Mouse (Mus musculus): ENCODE measurements around the gene Lrmp.

The Lrmp gene

DNA sequence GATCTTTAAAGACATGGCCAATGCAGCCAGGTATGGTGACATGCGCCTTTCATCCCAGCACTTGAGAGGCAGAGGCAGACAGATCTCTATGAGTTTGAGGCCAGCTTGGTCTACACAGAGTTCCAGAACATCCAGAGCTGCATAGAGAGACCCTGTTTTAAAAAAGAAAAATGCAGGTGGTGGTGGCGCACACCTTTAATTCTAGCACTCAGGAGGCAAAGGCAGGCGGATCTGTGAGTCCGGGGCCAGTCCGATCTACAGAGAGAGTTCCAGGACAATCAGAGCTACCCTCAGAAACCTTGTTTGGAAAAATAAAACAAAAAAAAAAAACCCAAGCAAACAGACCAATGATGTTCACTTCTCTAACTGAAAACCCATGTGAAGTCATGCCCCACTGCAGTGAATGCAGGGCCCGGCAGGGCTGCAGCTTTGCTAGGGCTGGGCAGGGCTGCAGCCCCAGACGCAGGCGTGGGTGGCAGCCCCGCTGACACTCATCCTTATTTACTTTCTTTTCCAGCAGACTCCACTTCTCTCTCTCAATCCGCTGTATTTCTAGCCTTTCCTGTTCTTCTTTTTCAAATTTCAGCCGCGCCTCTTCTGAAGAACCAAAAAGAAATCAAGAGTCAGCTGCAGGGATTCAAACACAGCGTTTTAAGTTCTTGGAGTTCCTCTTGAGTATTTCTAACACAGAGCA is 87.1 kb downstream of the Lrmp start:
- DNase-seq (ENCODE audit: low spot score in 2 of 2): peak in 1 of 2 experiments; percentile 39

DNA sequence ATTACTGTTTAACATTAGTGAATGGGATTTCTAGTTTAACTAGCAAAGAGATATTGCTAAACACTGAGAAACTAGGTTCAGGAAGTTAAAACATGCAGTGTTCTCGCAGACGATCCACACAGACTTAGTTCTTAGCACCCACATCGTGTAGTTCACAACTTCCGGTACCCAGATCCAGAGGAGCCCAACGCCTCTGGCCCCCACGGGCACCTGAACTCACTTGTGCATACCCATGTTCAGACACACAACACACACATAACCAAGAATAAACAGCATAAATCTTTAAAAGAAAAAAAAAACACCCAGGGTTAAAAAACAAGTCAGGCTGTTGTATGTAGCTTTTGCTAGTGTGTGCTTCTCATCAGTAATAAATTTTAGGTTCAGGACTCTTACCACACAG is 89.0 kb downstream of the Lrmp start:
- DNase-seq (ENCODE audit: low spot score in 2 of 2): peak in 1 of 2 experiments; percentile 55

DNA sequence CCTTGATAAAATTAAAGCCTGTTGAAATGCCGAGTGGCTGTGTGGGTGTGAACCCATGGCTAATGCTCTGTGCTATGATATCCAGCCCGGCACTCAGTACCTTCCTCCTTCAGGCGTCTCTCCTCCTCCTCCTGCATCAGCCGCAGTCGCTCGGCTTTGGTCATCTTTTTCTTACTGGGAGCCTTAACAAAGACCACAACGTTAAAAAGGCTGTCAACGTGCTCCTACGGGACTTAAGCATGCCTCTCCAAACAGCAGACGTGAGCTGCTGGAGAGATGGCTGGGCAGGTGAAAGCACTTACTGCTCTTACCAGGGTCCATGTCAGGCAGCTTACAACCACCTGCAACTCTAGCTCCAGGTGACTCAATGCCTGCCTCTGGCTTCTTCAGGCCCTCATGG is 89.7 kb downstream of the Lrmp start:
- DNase-seq (ENCODE audit: low spot score in 2 of 2): peak in 1 of 2 experiments; percentile 38

DNA sequence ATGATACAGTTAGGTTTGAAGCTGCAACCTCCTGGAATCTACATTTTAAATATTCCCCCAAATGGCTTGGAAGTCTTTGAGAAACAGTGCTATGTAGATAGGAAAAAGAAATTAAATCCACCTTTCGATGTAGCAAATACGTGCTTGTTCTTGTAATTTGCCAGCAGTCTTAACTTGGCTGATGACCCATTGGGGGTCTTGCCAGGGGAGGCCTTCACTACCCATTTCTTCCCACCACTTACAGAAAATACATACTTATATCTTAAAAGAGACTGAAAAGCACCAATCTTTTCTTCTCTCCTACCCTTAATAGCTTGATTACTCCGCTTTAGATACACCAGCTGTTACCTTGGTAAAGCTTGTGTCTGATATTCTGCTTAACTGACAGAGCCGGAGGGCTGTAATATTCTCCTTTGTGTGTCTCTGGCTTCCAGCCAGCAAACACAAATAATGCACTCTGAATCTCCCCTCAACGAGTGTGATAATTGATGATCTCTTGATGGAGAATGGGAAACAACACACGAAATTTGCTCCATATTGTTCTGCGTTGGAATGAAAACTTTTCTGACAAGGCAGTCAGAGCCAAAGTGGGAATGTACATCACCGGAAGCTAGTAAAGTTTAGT is 94.7 kb downstream of the Lrmp start:
- DNase-seq (ENCODE audit: low spot score in 2 of 2): no peak

DNA sequence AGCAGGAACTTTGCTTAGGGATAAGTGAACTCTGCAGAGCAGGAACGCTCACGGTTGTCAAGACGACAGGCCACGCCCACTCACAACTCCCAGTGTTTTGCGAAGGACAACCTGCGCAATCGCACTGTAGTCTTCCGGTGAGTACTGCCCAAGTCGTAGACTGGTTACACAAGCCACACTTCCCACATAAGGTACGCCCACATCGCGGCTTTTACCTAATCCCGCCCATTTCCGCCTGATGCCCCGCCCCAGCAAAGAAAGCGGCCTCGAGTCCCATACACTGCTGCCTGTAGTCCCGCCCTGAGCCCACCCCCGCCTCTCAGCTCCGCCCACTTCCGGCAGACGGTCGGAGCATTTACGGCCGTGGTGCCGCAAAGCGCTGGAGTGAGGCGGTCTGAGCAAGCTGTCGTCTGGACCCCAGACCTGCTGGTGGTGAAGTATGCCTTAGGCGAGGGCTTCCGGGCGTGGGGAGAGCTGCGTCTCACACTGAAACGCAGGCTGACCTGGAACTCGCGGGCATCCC is 95.4 kb downstream of the Lrmp start, which contains the start of the genes Casc1 and Etfrf1:
TSS of gene Casc1 (minus strand) at position 190 of the 523 bp plus-strand sequence.
TSS of gene Etfrf1 (plus strand) at position 319 of the 523 bp plus-strand sequence.
- DNase-seq (ENCODE audit: low spot score in 2 of 2): peak; percentile 96 to 97

DNA sequence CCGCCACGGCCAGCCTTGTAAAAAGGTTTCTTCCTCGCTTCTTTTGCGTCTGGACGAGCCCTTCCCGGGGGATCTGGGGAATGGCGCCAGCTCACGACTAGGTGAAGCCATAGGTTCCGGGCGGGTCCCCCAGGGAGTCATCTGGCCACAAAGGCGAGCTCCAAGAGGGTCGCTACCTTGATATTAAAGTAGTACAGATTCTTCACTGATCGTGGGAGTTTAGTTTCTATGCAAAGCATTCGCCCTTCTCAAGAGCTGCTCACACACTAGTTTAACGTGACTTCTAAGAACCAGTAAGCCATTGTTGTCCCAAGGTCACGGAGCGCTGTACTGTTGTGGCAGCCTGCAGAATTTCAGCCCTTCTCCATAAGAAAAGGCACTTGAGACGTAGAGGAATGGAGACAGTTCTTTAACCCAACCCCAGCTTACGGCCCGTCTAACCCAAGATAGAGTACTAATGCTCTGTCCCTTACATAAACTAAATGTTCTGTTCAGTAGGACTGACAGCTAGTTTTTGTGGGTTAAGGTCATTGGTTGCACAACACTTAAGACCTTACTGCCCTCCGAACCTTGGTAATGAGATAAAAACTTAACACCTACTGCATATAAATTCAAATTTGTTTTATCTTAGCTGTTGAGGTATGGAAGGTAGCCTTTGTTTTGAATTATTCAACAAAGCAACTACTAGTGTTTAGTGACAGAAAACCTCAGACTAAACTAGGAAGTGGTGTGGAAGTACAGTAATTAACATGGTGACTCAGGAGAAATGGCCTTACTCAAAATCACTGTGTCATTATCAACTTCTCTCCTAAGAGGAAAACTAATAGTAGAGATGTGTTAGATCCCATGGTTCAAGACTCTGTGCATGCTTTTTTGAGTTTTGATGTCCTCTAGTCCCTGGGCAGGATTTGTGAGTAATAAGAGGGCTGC is 96.2 kb downstream of the Lrmp start:
- no peak for DNase-seq (ENCODE audit: low spot score in 2 of 2)

DNA sequence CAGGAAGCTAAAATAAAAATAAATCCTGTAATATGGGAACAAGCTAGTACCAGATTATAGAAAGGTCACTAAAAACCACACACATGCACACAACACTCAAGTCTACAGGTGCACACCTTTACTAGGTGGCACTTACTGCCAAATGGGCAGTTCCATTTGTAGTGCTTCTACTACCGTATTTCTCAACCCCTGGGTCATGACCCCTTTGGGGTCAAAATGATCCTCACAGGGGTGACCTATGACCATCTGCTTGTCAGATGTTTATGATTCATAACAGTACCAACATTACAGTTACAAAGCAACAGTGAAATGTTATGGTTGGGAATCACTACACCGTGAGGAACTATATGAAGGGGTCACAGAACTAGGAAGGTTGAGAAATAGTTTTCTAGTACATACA is 98.5 kb downstream of the Lrmp start:
- no peak for DNase-seq (ENCODE audit: low spot score in 2 of 2)

DNA sequence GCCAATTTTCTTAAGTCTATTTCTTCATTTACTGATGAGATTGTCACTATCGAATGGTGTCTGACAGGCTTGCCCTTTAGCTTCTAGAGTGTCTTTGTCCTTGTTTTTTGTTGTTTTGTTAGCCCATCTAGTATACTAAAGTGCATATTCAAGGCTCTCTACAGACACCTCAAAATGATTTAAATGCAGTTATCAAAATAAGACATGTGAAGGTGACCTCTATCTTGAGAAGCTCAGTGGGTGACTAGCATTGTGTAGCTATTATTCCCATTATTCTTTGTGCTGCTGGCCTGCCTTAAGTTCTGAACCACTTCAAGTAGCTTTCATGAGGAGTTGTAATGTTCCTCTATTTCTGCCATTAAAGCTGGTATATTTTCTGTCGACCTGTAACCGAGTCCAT is 100.4 kb downstream of the Lrmp start:
- no peak for DNase-seq (ENCODE audit: low spot score in 2 of 2)

DNA sequence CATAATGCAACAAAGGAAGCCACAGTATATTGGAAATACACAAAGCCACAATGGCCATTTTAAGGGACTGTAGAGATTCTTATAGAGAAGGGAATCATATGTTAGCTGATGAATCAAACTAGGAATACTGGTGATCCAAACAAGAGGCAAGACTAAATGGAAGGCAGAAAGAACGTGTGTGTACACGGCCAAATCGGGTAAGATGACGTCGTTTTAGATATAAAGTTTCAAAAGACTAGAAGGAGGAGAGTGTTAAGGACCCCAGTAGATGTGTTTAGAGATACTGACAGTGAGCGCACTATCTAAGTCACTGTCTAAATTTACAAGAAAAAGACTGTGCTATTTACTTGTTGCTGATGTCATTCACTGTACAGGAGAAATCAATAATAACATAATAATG is 108.8 kb downstream of the Lrmp start:
- DNase-seq (ENCODE audit: low spot score in 2 of 2): no peak

Data from spleen, postnatal 4 days (tissue).